Mouse (Mus musculus): ENCODE measurements around the gene Hexb. TPM values are rescaled to one million over a fixed set of nuclear protein-coding genes. Genes with fewer than 3 reads are reported as not detected.

Hexb gene
- 29.2 and 30.1 TPM in 2 replicates for polyA plus RNA-seq (2016; fragmentation: Nextera tagmentation; extraction: Ambion mirVana)

DNA sequence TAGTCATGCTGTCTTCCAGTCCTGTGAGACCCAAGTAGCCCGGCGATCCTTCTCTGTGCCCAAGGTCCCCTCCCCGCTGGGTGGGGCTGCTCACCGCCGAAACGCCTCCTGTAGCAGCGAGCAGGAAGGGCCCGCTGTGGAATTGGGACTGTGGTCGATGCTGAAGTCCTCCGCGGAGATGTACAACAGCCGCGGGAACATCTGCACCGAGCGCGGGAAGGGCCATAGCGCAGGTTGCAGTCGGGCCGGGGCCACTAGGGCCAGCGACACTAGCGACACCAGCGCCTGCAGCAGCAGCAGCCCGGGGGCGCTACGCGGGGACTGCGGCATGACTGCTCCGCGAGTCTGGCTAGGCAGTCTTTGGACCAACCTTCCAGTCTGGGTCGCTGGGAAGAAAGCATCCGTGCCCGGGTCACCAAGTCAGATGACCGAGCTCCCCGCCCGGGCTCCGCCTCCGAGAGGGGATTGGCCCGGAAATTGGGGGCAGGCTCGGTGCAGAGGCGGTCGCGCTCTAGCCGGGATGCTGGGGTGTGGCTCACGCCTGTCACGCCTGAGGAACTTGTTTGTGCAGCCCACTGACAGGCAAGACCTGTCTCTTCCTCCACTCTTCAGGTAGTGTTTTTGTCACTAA is at the start of gene Hexb:
Gene Hexb (minus strand): TSS at position 426 of the 631 bp plus-strand sequence.
- Histone ChIP-seq H3K27ac (no peak within 1 kb of the TSS), H3K4me3 (peak within 1 kb of the TSS; percentile 65), H3K9me3 (no peaks in the 10 kb centered on the region), H3K36me3 (no peaks in the 10 kb centered on the region), H3K4me1 (no peaks in the 10 kb centered on the region; the same call in 1 of the 2 replicates), H3K4me2 (replicated peaks) (peak within 1 kb of the TSS; percentile 94), H3K27me3 (replicated peaks) (no peaks in the 10 kb centered on the region), H3K9ac (peak within 1 kb of the TSS; percentile 67)
- WGBS = under 1% methylated on average over 45 of the region's 45 CpGs
- peak; percentile 90 for ATAC-seq (ENCODE audit: low FRiP score, low read depth)

DNA sequence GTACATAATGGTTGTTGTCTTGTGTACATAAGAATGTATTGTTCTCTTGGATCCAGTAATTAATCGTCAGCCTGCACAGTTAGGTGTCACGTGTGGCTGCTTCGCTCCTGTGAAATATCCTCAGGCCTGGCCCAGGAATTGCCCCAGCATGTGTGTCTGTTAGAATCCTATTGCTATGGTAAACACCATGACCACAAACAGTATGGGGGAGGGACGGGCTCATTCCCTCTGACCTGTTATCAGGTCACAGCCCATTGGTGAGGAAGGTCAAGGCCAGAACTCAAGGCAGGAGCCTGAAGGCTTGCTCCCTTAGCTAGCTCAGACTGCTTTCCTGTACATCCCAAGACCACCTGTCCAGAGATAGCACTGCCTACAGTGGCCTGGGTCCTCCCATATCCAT is 49.6 kb upstream of the Hexb start:
- no peak for ATAC-seq (ENCODE audit: low FRiP score, low read depth)
- 38% methylated on average over 4 of the region's 4 CpGs for WGBS
- no peaks in the 10 kb centered on the region for H3K27me3 ChIP-seq (replicated peaks)
- H3K9ac ChIP-seq = no peak overlapping the region
- H3K4me2 ChIP-seq (replicated peaks) = peak overlapping the region; percentile 85
- H3K4me1 ChIP-seq = peaks cover 97% of the 10 kb centered on the region
- H3K4me3 ChIP-seq = no peak overlapping the region
- H3K9me3 ChIP-seq = no peaks in the 10 kb centered on the region
- H3K27ac ChIP-seq = no peak overlapping the region
- H3K36me3 ChIP-seq = peaks cover 59% of the 10 kb centered on the region

DNA sequence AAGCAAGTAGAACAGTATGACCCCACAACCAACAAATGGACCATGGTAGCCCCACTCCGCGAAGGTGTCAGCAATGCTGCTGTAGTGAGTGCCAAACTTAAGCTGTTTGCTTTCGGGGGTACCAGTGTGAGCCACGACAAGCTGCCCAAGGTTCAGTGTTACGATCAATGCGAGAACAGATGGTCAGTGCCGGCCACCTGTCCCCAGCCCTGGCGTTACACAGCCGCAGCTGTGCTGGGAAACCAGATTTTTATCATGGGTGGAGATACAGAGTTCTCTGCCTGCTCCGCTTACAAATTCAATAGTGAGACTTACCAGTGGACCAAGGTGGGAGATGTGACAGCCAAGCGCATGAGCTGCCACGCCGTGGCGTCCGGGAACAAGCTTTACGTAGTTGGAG is 48.1 kb upstream of the Hexb start:
- no peak overlapping the region for H3K9ac ChIP-seq
- peaks cover 86% of the 10 kb centered on the region for H3K4me1 ChIP-seq
- WGBS = 68% methylated on average over 16 of the region's 16 CpGs
- H3K27ac ChIP-seq = no peak overlapping the region
- no peaks in the 10 kb centered on the region for H3K9me3 ChIP-seq
- no peaks in the 10 kb centered on the region for H3K27me3 ChIP-seq (replicated peaks)
- peak overlapping the region; percentile 85 for H3K4me2 ChIP-seq (replicated peaks)
- no peak for ATAC-seq (ENCODE audit: low FRiP score, low read depth)
- no peak overlapping the region for H3K4me3 ChIP-seq
- H3K36me3 ChIP-seq = peaks cover 52% of the 10 kb centered on the region

DNA sequence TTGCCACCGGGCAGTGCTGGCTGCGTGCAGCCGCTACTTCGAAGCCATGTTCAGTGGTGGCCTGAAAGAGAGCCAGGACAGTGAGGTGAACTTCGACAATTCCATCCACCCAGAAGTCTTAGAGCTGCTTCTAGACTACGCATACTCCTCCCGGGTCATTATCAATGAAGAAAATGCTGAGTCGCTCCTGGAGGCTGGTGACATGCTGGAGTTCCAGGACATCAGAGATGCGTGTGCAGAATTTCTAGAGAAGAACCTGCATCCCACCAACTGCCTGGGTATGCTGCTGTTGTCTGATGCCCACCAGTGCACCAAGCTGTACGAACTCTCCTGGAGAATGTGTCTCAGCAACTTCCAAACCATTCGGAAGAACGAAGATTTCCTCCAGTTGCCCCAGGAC is 47.0 kb upstream of the Hexb start:
- Histone ChIP-seq H3K9me3 (no peaks in the 10 kb centered on the region), H3K27me3 (replicated peaks) (no peaks in the 10 kb centered on the region), H3K9ac (no peak overlapping the region), H3K4me3 (peak overlapping the region; percentile 94; the same call in 1 of the 2 replicates), H3K4me2 (replicated peaks) (peak overlapping the region; percentile 85), H3K27ac (no peak overlapping the region), H3K4me1 (peaks cover 77% of the 10 kb centered on the region), H3K36me3 (peaks cover 45% of the 10 kb centered on the region)
- no peak for ATAC-seq (ENCODE audit: low FRiP score, low read depth)
- 86% methylated on average over 12 of the region's 12 CpGs for WGBS

DNA sequence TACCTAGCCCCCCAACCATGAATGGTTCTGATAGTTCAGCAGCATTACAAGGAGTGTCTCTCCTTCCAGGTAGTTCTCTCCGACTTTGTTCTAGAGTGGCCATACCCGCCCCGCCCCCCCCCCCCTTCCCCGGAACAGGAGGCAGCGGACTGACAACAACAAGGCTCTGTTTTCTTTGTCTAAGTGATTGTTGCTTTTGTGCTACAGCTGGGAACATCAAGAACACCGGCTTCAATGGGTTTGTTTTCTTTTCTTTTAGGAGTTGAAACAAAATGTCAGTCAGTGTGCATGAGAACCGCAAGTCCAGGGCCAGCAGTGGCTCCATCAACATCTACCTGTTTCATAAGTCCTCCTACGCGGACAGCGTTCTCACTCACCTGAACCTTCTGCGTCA is 46.6 kb upstream of the Hexb start:
- Histone ChIP-seq H3K4me2 (replicated peaks) (peak overlapping the region; percentile 85), H3K4me1 (peaks cover 74% of the 10 kb centered on the region), H3K9ac (peak overlapping the region; percentile 95; the same call in 1 of the 2 replicates), H3K4me3 (peak overlapping the region; percentile 94), H3K9me3 (no peaks in the 10 kb centered on the region), H3K27me3 (replicated peaks) (no peaks in the 10 kb centered on the region), H3K27ac (no peak overlapping the region), H3K36me3 (peaks cover 45% of the 10 kb centered on the region)
- 45% methylated on average over 11 of the region's 11 CpGs for WGBS
- no peak for ATAC-seq (ENCODE audit: low FRiP score, low read depth)

DNA sequence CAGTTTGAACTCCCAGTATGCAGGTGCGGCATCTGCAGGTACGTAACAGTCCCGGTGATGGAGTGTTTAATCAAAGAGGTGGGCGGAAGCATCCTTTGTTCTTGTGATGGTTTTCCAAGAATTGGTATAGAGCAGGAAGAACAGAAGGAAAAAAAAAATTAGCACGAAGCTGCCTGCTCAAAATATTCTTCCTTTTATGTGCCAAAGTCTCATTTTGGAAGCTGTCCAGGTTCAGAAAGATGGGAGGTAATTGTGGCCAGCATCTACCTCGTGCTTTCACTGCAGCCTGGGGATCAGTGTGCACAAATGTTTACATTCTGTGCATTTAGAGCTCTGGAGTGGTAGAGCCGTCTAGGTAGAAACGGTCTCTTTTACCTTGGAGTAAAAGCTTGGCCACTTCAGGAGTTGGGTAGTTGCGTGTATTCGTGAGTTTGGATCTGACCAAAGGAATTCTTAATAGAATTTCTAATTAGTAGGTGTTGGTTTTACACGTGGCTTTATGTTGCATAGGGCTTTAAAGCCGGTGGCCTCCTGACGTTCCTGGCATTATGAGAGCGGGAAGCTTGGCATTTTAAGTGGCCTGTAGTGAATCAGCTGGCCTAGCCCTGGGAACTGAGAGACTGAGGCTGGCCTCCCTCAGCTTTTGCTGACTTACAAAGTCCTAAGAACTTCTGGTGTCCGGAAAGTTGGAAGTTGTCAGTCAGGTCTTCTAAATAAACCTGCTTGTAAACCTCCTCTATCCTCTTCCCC is 46.0 kb upstream of the Hexb start:
- WGBS = 24% methylated on average over 15 of the region's 15 CpGs
- Histone ChIP-seq H3K9ac (peak overlapping the region; percentile 95), H3K4me1 (peaks cover 74% of the 10 kb centered on the region), H3K9me3 (no peaks in the 10 kb centered on the region), H3K36me3 (peaks cover 42% of the 10 kb centered on the region), H3K4me2 (replicated peaks) (peak overlapping the region; percentile 85), H3K27me3 (replicated peaks) (no peaks in the 10 kb centered on the region), H3K27ac (no peak overlapping the region), H3K4me3 (peak overlapping the region; percentile 94)
- ATAC-seq (ENCODE audit: low FRiP score, low read depth) = no peak

DNA sequence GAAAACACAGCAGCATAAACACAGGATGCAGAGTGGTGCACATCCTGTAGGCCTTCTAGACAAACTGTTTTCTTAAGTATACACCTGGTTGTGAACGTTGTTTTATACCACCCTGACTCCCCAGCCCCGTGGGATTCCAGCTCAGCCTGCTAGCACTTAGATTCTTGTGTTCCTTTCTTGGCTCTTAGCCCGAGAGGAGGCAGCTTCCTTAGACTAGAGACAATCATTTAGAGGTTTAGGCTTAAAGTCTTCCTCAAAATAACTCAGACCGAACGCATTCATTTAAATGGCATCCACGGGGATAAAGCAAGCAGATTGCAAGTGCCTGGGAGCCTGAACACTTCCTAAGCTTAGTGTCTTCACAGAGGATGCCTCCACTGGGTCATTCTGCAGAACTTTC is 44.6 kb upstream of the Hexb start:
- Histone ChIP-seq H3K27ac (no peak overlapping the region), H3K4me1 (peaks cover 68% of the 10 kb centered on the region), H3K27me3 (replicated peaks) (no peaks in the 10 kb centered on the region), H3K4me3 (peak overlapping the region; percentile 94), H3K9me3 (no peaks in the 10 kb centered on the region), H3K9ac (peak overlapping the region; percentile 95), H3K36me3 (peaks cover 29% of the 10 kb centered on the region), H3K4me2 (replicated peaks) (peak overlapping the region; percentile 85)
- no peak for ATAC-seq (ENCODE audit: low FRiP score, low read depth)
- WGBS = 0% methylated on average over 6 of the region's 6 CpGs

DNA sequence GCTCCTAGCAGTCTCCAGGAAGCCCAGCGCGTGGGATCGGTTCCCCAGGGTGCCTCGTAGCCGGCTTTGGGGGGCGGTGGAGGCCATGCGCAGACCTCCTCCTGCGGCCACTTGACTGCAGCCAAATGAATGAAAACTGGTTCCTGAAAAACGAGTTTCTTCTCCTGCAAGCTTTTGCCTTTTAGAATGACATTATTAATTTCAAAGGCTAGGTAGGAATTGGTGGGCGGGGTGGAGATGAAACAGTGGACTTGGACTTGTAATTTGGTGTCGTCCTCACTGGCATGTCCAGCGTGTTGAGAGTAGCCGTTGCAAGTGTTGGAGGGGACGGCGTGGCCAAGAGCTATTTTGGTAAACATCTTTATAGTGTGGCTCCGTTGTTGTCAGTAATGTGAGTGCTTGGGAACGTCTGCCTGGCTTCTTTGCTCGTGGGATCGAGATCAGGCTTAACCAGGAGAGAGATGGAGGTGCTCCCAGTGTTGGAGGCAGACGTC is 43.7 kb upstream of the Hexb start:
- H3K36me3 ChIP-seq = peaks cover 20% of the 10 kb centered on the region
- peak overlapping the region; percentile 94 for H3K4me3 ChIP-seq
- H3K27ac ChIP-seq = peak overlapping the region; percentile 97; the same call in 1 of the 2 replicates
- no peaks in the 10 kb centered on the region for H3K27me3 ChIP-seq (replicated peaks)
- under 1% methylated on average over 20 of the region's 20 CpGs for WGBS
- ATAC-seq (ENCODE audit: low FRiP score, low read depth) = no peak
- peak overlapping the region; percentile 95 for H3K9ac ChIP-seq
- peaks cover 60% of the 10 kb centered on the region for H3K4me1 ChIP-seq
- H3K9me3 ChIP-seq = no peaks in the 10 kb centered on the region
- H3K4me2 ChIP-seq (replicated peaks) = peak overlapping the region; percentile 85

DNA sequence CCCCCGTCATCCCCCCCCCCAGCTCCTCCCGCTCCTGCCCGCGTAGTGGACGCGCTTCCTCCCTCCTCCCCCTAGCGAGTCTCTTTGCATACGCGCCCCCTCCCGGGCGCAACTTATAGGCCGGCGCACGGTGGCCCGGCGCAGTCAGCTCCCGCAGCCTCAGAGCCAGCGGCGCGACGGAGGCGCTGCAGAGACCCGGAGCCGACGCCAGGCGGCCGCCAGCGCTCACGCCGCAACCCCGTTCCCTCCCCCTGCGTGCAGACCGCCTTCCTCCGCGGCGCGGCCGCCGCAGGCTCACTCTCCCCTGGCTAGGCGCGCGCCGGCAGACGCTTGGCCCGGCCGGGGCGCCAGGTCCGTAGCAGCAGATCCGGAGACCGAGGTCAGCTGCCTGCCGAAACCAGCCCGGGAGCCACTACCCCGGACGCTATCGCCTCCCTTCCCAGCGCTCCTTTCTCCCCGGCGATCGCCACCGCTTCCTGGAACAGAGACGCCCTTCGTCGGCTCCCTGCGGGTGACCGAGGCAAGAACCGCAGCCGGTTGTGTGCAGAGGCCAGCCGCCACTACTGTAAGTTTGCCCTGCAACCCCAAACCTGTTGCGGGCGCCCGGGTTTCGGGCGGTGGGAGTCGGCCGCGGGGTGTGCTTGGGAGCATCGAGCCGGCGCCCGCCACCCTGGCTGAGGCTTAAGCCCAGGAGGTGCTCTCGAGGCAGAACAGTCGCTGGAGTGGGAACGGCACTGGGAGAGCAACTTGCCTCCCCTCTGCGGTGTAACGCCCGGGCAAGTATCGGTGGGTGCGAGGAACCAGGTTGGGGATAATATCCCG is 43.0 kb upstream of the Hexb start, which contains the start of gene Enc1:
Gene Enc1 (plus strand): TSS at position 141 of the 822 bp plus-strand sequence.
- peak; percentile 90 for ATAC-seq (ENCODE audit: low FRiP score, low read depth)
- H3K27me3 ChIP-seq (replicated peaks) = no peaks in the 10 kb centered on the region
- peak within 1 kb of the TSS; percentile 85 for H3K4me2 ChIP-seq (replicated peaks)
- under 1% methylated on average over 88 of the region's 89 CpGs for WGBS
- H3K9me3 ChIP-seq = no peaks in the 10 kb centered on the region
- peak within 1 kb of the TSS; percentile 94 for H3K4me3 ChIP-seq
- peak within 1 kb of the TSS; percentile 95 for H3K9ac ChIP-seq
- H3K27ac ChIP-seq = peak within 1 kb of the TSS; percentile 97
- H3K36me3 ChIP-seq = peaks cover 14% of the 10 kb centered on the region
- H3K4me1 ChIP-seq = peaks cover 53% of the 10 kb centered on the region

DNA sequence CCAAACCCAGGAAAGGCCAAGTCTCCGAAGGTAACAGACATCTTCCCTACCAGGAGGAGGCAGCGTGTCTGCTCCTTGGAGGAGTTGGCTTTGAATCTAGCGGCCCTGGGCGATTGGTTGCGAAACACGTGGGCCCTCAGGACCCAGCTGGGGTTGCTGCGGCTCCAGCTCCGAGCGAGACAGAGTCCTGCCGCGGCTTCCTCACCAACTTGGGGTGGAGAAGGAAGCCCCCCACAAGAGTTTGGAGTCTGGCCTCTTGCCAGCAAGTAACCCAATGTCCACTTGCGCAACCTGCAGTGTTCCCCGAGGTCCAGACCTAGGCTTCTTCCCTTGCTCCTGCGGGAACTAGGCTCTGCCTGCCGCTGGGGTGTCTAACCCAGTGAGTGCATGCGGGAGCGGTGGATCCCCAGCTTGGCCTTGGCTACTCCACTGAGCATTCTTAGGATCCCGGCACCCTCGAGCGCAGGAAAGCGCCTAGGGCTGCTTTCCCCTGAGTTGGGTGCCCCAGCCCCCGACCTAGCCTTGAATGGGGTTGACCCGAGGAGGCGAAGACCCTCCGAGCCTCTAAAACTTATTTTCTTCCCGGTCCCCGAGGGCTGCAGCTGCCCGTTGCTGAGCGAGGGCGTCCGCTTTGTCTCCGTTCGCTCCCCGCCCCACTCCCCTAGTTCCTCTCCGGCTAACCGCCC is 42.3 kb upstream of the Hexb start:
- under 1% methylated on average over 34 of the region's 36 CpGs for WGBS
- ATAC-seq (ENCODE audit: low FRiP score, low read depth) = peak; percentile 76
- H3K9me3 ChIP-seq = no peaks in the 10 kb centered on the region

DNA sequence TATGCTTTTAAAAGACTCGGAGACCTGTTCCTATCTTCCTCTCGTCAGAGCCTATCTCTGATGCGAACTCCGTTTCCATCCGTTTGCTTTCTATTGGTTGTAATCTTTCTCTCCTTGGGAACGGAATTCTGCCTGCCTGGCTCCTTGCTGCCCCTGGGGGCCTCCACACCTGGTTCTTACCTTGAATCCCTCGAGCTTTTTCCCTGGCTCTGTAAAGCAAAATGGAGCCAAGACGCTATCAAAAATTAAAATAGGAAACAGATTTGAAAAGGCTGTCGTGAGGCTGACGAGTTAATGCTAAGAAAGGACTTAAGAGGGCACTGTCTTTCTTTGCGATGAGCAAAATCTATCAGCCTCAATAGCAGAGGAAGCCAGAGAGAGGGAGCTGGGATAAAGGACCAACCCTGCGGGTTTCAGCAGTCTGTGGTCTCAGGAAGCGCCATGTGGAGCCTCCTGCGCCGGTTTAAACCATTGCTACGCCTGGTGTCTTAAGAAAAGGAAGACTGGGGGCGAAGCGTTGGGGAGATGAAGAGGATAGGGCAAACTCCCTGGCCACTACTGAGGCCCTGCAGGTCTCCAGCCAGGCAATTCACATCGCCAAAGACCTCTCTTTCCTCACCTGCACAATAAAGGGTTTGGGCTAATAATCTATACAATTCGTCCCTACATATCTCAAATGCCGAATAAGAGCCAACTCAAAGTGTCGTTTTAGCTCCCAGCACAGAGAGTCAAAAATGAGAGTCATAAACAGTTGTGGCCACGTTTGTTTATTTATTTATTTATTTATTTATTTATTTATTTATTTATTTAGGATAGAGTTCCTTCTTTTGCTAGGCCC is 41.4 kb upstream of the Hexb start:
- no peak overlapping the region for H3K9ac ChIP-seq
- H3K27me3 ChIP-seq (replicated peaks) = no peaks in the 10 kb centered on the region
- peaks cover 40% of the 10 kb centered on the region for H3K4me1 ChIP-seq
- H3K9me3 ChIP-seq = no peaks in the 10 kb centered on the region
- H3K4me2 ChIP-seq (replicated peaks) = peak overlapping the region; percentile 85
- no peak overlapping the region for H3K4me3 ChIP-seq
- WGBS = 7% methylated on average over 23 of the region's 23 CpGs
- no peak for ATAC-seq (ENCODE audit: low FRiP score, low read depth)
- no peak overlapping the region for H3K27ac ChIP-seq
- no peaks in the 10 kb centered on the region for H3K36me3 ChIP-seq

More for the DNA sequence above, 42.3 kb upstream of the Hexb start:
- Histone ChIP-seq H3K27ac (peak overlapping the region; percentile 97), H3K36me3 (peaks cover 6% of the 10 kb centered on the region), H3K27me3 (replicated peaks) (no peaks in the 10 kb centered on the region), H3K4me1 (peaks cover 46% of the 10 kb centered on the region), H3K4me3 (peak overlapping the region; percentile 94), H3K9ac (peak overlapping the region; percentile 95), H3K4me2 (replicated peaks) (peak overlapping the region; percentile 85)

Measured in neural tube, embryonic 12.5 days (tissue).